Mouse (Mus musculus) intestine, embryonic 16.5 days (tissue): ENCODE results near the gene Fam104a. TPM values are rescaled to one million over a fixed set of nuclear protein-coding genes. Genes with fewer than 3 reads are reported as not detected.
A peak's percentile ranks its signal among the peaks of the same experiment; 100 is the strongest.

Experiments used
- ATAC-seq: fragments of 200-750 bp; cut with Nextera tagmentation; 2 replicates; pipeline ENCODE4 v1.8.0; 2017; ENCODE audit warnings: moderate TSS enrichment, moderate library complexity
- H3K27ac ChIP-seq: fragments of 300-500 bp; sonication (generic); 2 replicates; pipeline ENCODE4 v1.5.1; 2014; ENCODE audit warnings: mild to moderate bottlenecking, low read length
- H3K27me3 ChIP-seq: fragments of 300-500 bp; sonication (generic); replicated peaks from 2 replicates; pipeline ENCODE4 v1.6.1; 2014; ENCODE audit warnings: low read length, control low read depth, mixed read lengths; ENCODE audit not compliant: control insufficient read depth, insufficient read depth
- H3K36me3 ChIP-seq: fragments of 300-500 bp; sonication (generic); 2 replicates; pipeline ENCODE4 v1.6.1; 2014; ENCODE audit warnings: low read length, control low read depth; ENCODE audit not compliant: control insufficient read depth, insufficient read depth
- H3K4me1 ChIP-seq: fragments of 300-500 bp; sonication (generic); 2 replicates; pipeline ENCODE4 v1.6.1; 2014; ENCODE audit warnings: low read length, control low read depth, mixed read lengths; ENCODE audit not compliant: control insufficient read depth, insufficient read depth
- H3K4me2 ChIP-seq: fragments of 300-500 bp; sonication (generic); 2 replicates; pipeline ENCODE4 v1.6.1; 2014; ENCODE audit warnings: low read depth, low read length, control low read depth
- H3K4me3 ChIP-seq: fragments of 300-500 bp; sonication (generic); 2 replicates; pipeline ENCODE4 v1.5.1; 2014; ENCODE audit warnings: mild to moderate bottlenecking, low read length
- H3K9ac ChIP-seq: fragments of 300-500 bp; sonication (generic); 2 replicates; pipeline ENCODE4 v1.6.1; 2014; ENCODE audit warnings: low read depth, low read length
- H3K9me3 ChIP-seq: fragments of 300-500 bp; sonication (generic); 2 replicates; pipeline ENCODE4 v1.6.1; 2016; ENCODE audit warnings: low read length, control low read depth; ENCODE audit not compliant: control insufficient read depth
- WGBS: fragments of 180-500 bp; shearing (Covaris S2); extraction: QIAGEN DNeasy Blood & Tissue Kit; methylation state at CpG from one replicate; pipeline ENCODE4 v1.1.7; 2014; 5-methylcytosine and 5-hydroxymethylcytosine counted together
- polyA plus RNA-seq: library from polyadenylated mRNA; unstranded; fragments of >200 nt; fragmentation: Nextera tagmentation; extraction: Ambion mirVana; gene quantifications from 2 replicates; pipeline ENCODE4 v1.2.1, GENCODE M21; 2015

Fam104a gene
- polyA plus RNA-seq, 1 experiment from 2014 or later, result 41.7 TPM

- Histone ChIP-seq H3K9me3 (no peaks in the 10 kb centered on the region), H3K27me3 (peaks cover 34% of the 10 kb centered on the region), H3K27ac (no peak within 1 kb of the TSS), H3K9ac (peak within 1 kb of the TSS; percentile 58), H3K4me3 (peak within 1 kb of the TSS; percentile 51), H3K4me2 (peak within 1 kb of the TSS; percentile 90), H3K36me3 (no peaks in the 10 kb centered on the region), H3K4me1 (peaks cover 16% of the 10 kb centered on the region)
- 1% methylated on average over 54 of the region's 54 CpGs for WGBS
- ATAC-seq, result peak; percentile 72
These were observed 65.1 kb downstream of the Fam104a start, which contains the start of gene Sstr2 for GRCm38 (mm10) chr11:113618672-113619419. Gene Sstr2, plus strand, starts transcription at chr11:113619342.

- H3K36me3 ChIP-seq, result no peaks in the 10 kb centered on the region
- WGBS, result 23% methylated on average over 4 of the region's 4 CpGs
- H3K27me3 ChIP-seq, result peaks cover 34% of the 10 kb centered on the region
- H3K27ac ChIP-seq, result no peak overlapping the region
- H3K4me1 ChIP-seq, result peaks cover 16% of the 10 kb centered on the region
- H3K4me2 ChIP-seq, result peak overlapping the region; percentile 90
- peak overlapping the region; percentile 58; the same call in 1 of the 2 replicates for H3K9ac ChIP-seq
- no peak for ATAC-seq
- H3K9me3 ChIP-seq, result no peaks in the 10 kb centered on the region
- peak overlapping the region; percentile 51 for H3K4me3 ChIP-seq
These were observed 65.7 kb downstream of the Fam104a start for GRCm38 (mm10) chr11:113618303-113618671.

GRCm38 (mm10) chr11:113617132-113617911 lies 66.6 kb downstream of the Fam104a start:
- Histone ChIP-seq H3K27me3 (peaks cover 34% of the 10 kb centered on the region), H3K36me3 (no peaks in the 10 kb centered on the region), H3K4me3 (no peak overlapping the region), H3K4me2 (0 out of 2 replicates have a peak overlapping the region, but pooled peaks have one; percentile 0), H3K9ac (no peak overlapping the region), H3K9me3 (no peaks in the 10 kb centered on the region), H3K4me1 (peaks cover 13% of the 10 kb centered on the region), H3K27ac (no peak overlapping the region)
- WGBS, result 34% methylated on average over 14 of the region's 14 CpGs
- peak; percentile 50 for ATAC-seq

- Histone ChIP-seq H3K27ac (no peak overlapping the region), H3K27me3 (peaks cover 16% of the 10 kb centered on the region), H3K4me2 (no peak overlapping the region), H3K9me3 (no peaks in the 10 kb centered on the region), H3K4me3 (no peak overlapping the region), H3K9ac (no peak overlapping the region), H3K4me1 (peaks cover 24% of the 10 kb centered on the region), H3K36me3 (no peaks in the 10 kb centered on the region)
- WGBS, result 83% methylated on average over 6 of the region's 6 CpGs
- no peak for ATAC-seq
These were observed 69.5 kb downstream of the Fam104a start for GRCm38 (mm10) chr11:113614476-113614875.

- peaks cover 12% of the 10 kb centered on the region for H3K4me1 ChIP-seq
- WGBS, result 22% methylated on average over 24 of the region's 24 CpGs
- H3K27ac ChIP-seq, result no peak overlapping the region
- ATAC-seq, result peak; percentile 54
- 0 out of 2 replicates have a peak, but pooled peaks cover 2% of the 10 kb centered on the region for H3K27me3 ChIP-seq
- no peak overlapping the region for H3K9ac ChIP-seq
- no peaks in the 10 kb centered on the region for H3K9me3 ChIP-seq
- H3K4me3 ChIP-seq, result no peak overlapping the region
- H3K36me3 ChIP-seq, result no peaks in the 10 kb centered on the region
- peak overlapping the region; percentile 11; the same call in 1 of the 2 replicates for H3K4me2 ChIP-seq
These were observed 72.0 kb downstream of the Fam104a start for GRCm38 (mm10) chr11:113611664-113612611.

Other genes starting within 250 kb of the Fam104a start
- gene Sstr2, start 64.8 kb downstream of the Fam104a start, polyA plus RNA-seq, result 0.62 and 1.3 TPM in 2 replicates
- gene Cog1, start 35.0 kb downstream of the Fam104a start, polyA plus RNA-seq, result 24.9 and 25.0 TPM in 2 replicates
- 52.8 and 56.5 TPM in 2 replicates for gene Slc39a11, start 34.1 kb downstream of the Fam104a start, polyA plus RNA-seq
- 13.8 and 14.5 TPM in 2 replicates for gene D11Wsu47e, start 257 bp upstream of the Fam104a start, polyA plus RNA-seq
- gene Cpsf4l, start 25.9 kb upstream of the Fam104a start, polyA plus RNA-seq, result 0.12 and 0.33 TPM in 2 replicates
- gene Cdc42ep4, start 67.7 kb upstream of the Fam104a start, polyA plus RNA-seq, result 59.0 and 60.3 TPM in 2 replicates